Mouse (Mus musculus): ENCODE data around the gene Gpr183. TPM values are rescaled to one million over a fixed set of nuclear protein-coding genes. Genes with fewer than 3 reads are reported as not detected.

Gpr183 gene
- total RNA-seq, 2 experiments from 2014 or later: 1.3 TPM

GRCm38 (mm10) chr14:121912501-121912900 is 52.5 kb downstream of the Gpr183 start:
- intact Hi-C loops (cut with DNase I): no loop called here
- no peak for DNase-seq

- intact Hi-C loops (cut with DNase I): no loop called here
- DNase-seq: no peak
These were observed 55.1 kb downstream of the Gpr183 start for GRCm38 (mm10) chr14:121909868-121910267.

- intact Hi-C loops (cut with DNase I): no loop called here
- DNase-seq: no peak
These were observed 57.9 kb downstream of the Gpr183 start for GRCm38 (mm10) chr14:121906992-121907681.

- intact Hi-C loops (cut with DNase I): no loop called here
- no peak for DNase-seq
These were observed 58.5 kb downstream of the Gpr183 start for GRCm38 (mm10) chr14:121906341-121906991.

GRCm38 (mm10) chr14:121904754-121905153 is 60.2 kb downstream of the Gpr183 start:
- no peak for DNase-seq
- intact Hi-C loops (cut with DNase I): no loop called here

GRCm38 (mm10) chr14:121903381-121903876 is 61.6 kb downstream of the Gpr183 start:
- no peak for DNase-seq
- intact Hi-C loops (cut with DNase I): no loop called here

Other genes starting within 250 kb of the Gpr183 start
- gene Dock9, start 167.4 kb downstream of the Gpr183 start, total RNA-seq (2021): 10 to 100 TPM; 39.6 to 42.0 TPM
- gene Ubac2, start 86.6 kb downstream of the Gpr183 start, total RNA-seq (2021): 10 to 100 TPM; 23.8 to 24.4 TPM
- under 1 TPM; 0.27 to 0.45 TPM for gene Gpr18, start 49.4 kb downstream of the Gpr183 start, total RNA-seq (2021)
- not detected for gene Timm8a2, start 69.5 kb upstream of the Gpr183 start, total RNA-seq (2021)
- gene Tm9sf2, start 141.8 kb upstream of the Gpr183 start, total RNA-seq (2021): 100 to 1,000 TPM; 109 to 112 TPM
- 100 to 1,000 TPM; 103 TPM for gene Clybl, start 216.5 kb upstream of the Gpr183 start, total RNA-seq (2021)